Mouse (Mus musculus) stomach, embryonic 14.5 days (tissue): ENCODE data around the gene Gfod2. TPM values are rescaled to one million over a fixed set of nuclear protein-coding genes. Genes with fewer than 3 reads are reported as not detected.

ENCODE experiments used
- ATAC-seq: fragments of 200-750 bp; cut with Nextera tagmentation; 2 replicates; pipeline ENCODE4 v1.8.0; 2017; ENCODE audit warnings: low read depth, moderate TSS enrichment; ENCODE audit not compliant: insufficient number of reproducible peaks, insufficient read depth, low FRiP score
- H3K27ac ChIP-seq: fragments of 300-500 bp; sonication (generic); 2 replicates; pipeline ENCODE4 v1.5.1; 2014; ENCODE audit warnings: mild to moderate bottlenecking, low read length, moderate library complexity, mixed read lengths
- H3K27me3 ChIP-seq: fragments of 300-500 bp; sonication (generic); 2 replicates; pipeline ENCODE4 v1.6.1; 2014; ENCODE audit warnings: low read length, control low read depth, mixed read lengths; ENCODE audit not compliant: control insufficient read depth, insufficient read depth
- H3K36me3 ChIP-seq: fragments of 300-500 bp; sonication (generic); 2 replicates; pipeline ENCODE4 v1.6.1; 2014; ENCODE audit warnings: mild to moderate bottlenecking, control low read depth, low read length, moderate library complexity, mixed read lengths; ENCODE audit not compliant: control insufficient read depth, insufficient read depth
- H3K4me1 ChIP-seq: fragments of 300-500 bp; sonication (generic); 2 replicates; pipeline ENCODE4 v1.6.1; 2014; ENCODE audit warnings: low read length, control low read depth, mixed read lengths; ENCODE audit not compliant: control insufficient read depth, insufficient read depth
- H3K4me2 ChIP-seq: fragments of 300-500 bp; sonication (generic); replicated peaks from 2 replicates; pipeline ENCODE4 v1.6.1; 2014; ENCODE audit warnings: low read depth, low read length, control low read depth
- H3K4me3 ChIP-seq: fragments of 300-500 bp; sonication (generic); 2 replicates; pipeline ENCODE4 v1.5.1; 2014; ENCODE audit warnings: low read depth, low read length, control low read depth
- H3K9ac ChIP-seq: fragments of 300-500 bp; sonication (generic); replicated peaks from 2 replicates; pipeline ENCODE4 v1.6.1; 2014; ENCODE audit warnings: low read depth, mild to moderate bottlenecking, control low read depth, low read length, moderate library complexity, mixed read lengths
- H3K9me3 ChIP-seq: fragments of 300-500 bp; sonication (generic); 2 replicates; pipeline ENCODE4 v1.6.1; 2016; ENCODE audit warnings: low read depth, low read length, control low read depth; ENCODE audit not compliant: control insufficient read depth
- WGBS: fragments of 180-500 bp; shearing (Covaris S2); extraction: QIAGEN DNeasy Blood & Tissue Kit; methylation state at CpG from one replicate; pipeline ENCODE4 v1.1.7; 2014; 5-methylcytosine and 5-hydroxymethylcytosine counted together
- polyA plus RNA-seq: library from polyadenylated mRNA; unstranded; fragments of >200 nt; fragmentation: Nextera tagmentation; extraction: Ambion mirVana; gene quantifications from 2 replicates; pipeline ENCODE4 v1.2.1, GENCODE M21; 2014

Gene Gfod2
- polyA plus RNA-seq, 1 experiment from 2014 or later = 14.4 TPM

- no peaks in the 10 kb centered on the region for H3K9me3 ChIP-seq
- H3K36me3 ChIP-seq = no peaks in the 10 kb centered on the region
- no peak overlapping the region for H3K4me2 ChIP-seq
- 71% methylated on average over 1 of the region's 1 CpGs for WGBS
- H3K9ac ChIP-seq = no peak overlapping the region
- no peak overlapping the region for H3K27ac ChIP-seq
- ATAC-seq = no peak
- H3K27me3 ChIP-seq = no peaks in the 10 kb centered on the region
- peaks cover 10% of the 10 kb centered on the region for H3K4me1 ChIP-seq
- no peak overlapping the region for H3K4me3 ChIP-seq
Measured at GRCm38 (mm10) chr8:105795785-105796184, 37.3 kb upstream of the Gfod2 start.

GRCm38 (mm10) chr8:105794009-105794598 lies 35.6 kb upstream of the Gfod2 start:
- peak overlapping the region; percentile 6; the same call in 1 of the 2 replicates for H3K27ac ChIP-seq

GRCm38 (mm10) chr8:105793331-105793730 lies 34.9 kb upstream of the Gfod2 start:
- H3K27ac ChIP-seq = peak overlapping the region; percentile 6; the same call in 1 of the 2 replicates

More at GRCm38 (mm10) chr8:105794009-105794598, 35.6 kb upstream of the Gfod2 start:
- no peaks in the 10 kb centered on the region for H3K36me3 ChIP-seq
- peaks cover 6% of the 10 kb centered on the region for H3K4me1 ChIP-seq
- peak; percentile 75 for ATAC-seq
- H3K9me3 ChIP-seq = no peaks in the 10 kb centered on the region
- H3K9ac ChIP-seq = no peak overlapping the region
- no peak overlapping the region for H3K4me3 ChIP-seq
- no peaks in the 10 kb centered on the region for H3K27me3 ChIP-seq
- 66% methylated on average over 3 of the region's 3 CpGs for WGBS
- no peak overlapping the region for H3K4me2 ChIP-seq

GRCm38 (mm10) chr8:105789626-105790025 lies 31.2 kb upstream of the Gfod2 start:
- Histone ChIP-seq H3K27ac (no peak overlapping the region), H3K36me3 (peaks cover 13% of the 10 kb centered on the region), H3K9ac (no peak overlapping the region), H3K4me1 (no peaks in the 10 kb centered on the region), H3K4me2 (no peak overlapping the region), H3K27me3 (no peaks in the 10 kb centered on the region), H3K4me3 (no peak overlapping the region), H3K9me3 (no peaks in the 10 kb centered on the region)
- no peak for ATAC-seq

More at GRCm38 (mm10) chr8:105793331-105793730, 34.9 kb upstream of the Gfod2 start:
- ATAC-seq = no peak
- 97% methylated on average over 1 of the region's 1 CpGs for WGBS
- no peaks in the 10 kb centered on the region for H3K36me3 ChIP-seq
- no peaks in the 10 kb centered on the region for H3K4me1 ChIP-seq
- H3K9me3 ChIP-seq = no peaks in the 10 kb centered on the region
- H3K27me3 ChIP-seq = no peaks in the 10 kb centered on the region
- no peak overlapping the region for H3K9ac ChIP-seq
- H3K4me3 ChIP-seq = no peak overlapping the region
- no peak overlapping the region for H3K4me2 ChIP-seq

- Histone ChIP-seq H3K9ac (no peak overlapping the region), H3K9me3 (no peaks in the 10 kb centered on the region), H3K4me1 (no peaks in the 10 kb centered on the region), H3K36me3 (peaks cover 13% of the 10 kb centered on the region), H3K27ac (no peak overlapping the region), H3K27me3 (no peaks in the 10 kb centered on the region), H3K4me2 (no peak overlapping the region), H3K4me3 (no peak overlapping the region)
- no peak for ATAC-seq
- WGBS = 56% methylated on average over 4 of the region's 4 CpGs
Measured at GRCm38 (mm10) chr8:105788927-105789326, 30.5 kb upstream of the Gfod2 start.

GRCm38 (mm10) chr8:105788241-105788640 lies 29.8 kb upstream of the Gfod2 start:
- no peak overlapping the region for H3K4me2 ChIP-seq
- H3K4me3 ChIP-seq = no peak overlapping the region
- 88% methylated on average over 2 of the region's 2 CpGs for WGBS

GRCm38 (mm10) chr8:105780298-105780697 lies 21.8 kb upstream of the Gfod2 start:
- no peak for ATAC-seq
- Histone ChIP-seq H3K27ac (no peak overlapping the region), H3K4me3 (no peak overlapping the region), H3K27me3 (no peaks in the 10 kb centered on the region), H3K36me3 (peaks cover 37% of the 10 kb centered on the region), H3K9me3 (no peaks in the 10 kb centered on the region), H3K9ac (no peak overlapping the region), H3K4me1 (no peaks in the 10 kb centered on the region), H3K4me2 (no peak overlapping the region)
- 91% methylated on average over 5 of the region's 5 CpGs for WGBS

More at GRCm38 (mm10) chr8:105788241-105788640, 29.8 kb upstream of the Gfod2 start:
- ATAC-seq = no peak; the same call in 1 of the 2 replicates
- Histone ChIP-seq H3K9ac (no peak overlapping the region), H3K27me3 (no peaks in the 10 kb centered on the region), H3K36me3 (peaks cover 13% of the 10 kb centered on the region), H3K27ac (no peak overlapping the region), H3K4me1 (no peaks in the 10 kb centered on the region), H3K9me3 (no peaks in the 10 kb centered on the region)

- no peak overlapping the region for H3K9ac ChIP-seq
- no peak overlapping the region for H3K27ac ChIP-seq
- no peak overlapping the region for H3K4me3 ChIP-seq
- H3K36me3 ChIP-seq = peaks cover 61% of the 10 kb centered on the region
- 84% methylated on average over 2 of the region's 2 CpGs for WGBS
- no peaks in the 10 kb centered on the region for H3K27me3 ChIP-seq
- no peak for ATAC-seq
- H3K9me3 ChIP-seq = no peaks in the 10 kb centered on the region
- no peak overlapping the region for H3K4me2 ChIP-seq
- H3K4me1 ChIP-seq = no peaks in the 10 kb centered on the region
Measured at GRCm38 (mm10) chr8:105777833-105778232, 19.4 kb upstream of the Gfod2 start.

- Histone ChIP-seq H3K9ac (no peak overlapping the region), H3K4me3 (no peak overlapping the region), H3K36me3 (peaks cover 72% of the 10 kb centered on the region), H3K4me1 (no peaks in the 10 kb centered on the region), H3K27ac (no peak overlapping the region), H3K9me3 (no peaks in the 10 kb centered on the region), H3K27me3 (no peaks in the 10 kb centered on the region), H3K4me2 (no peak overlapping the region)
- 95% methylated on average over 5 of the region's 5 CpGs for WGBS
- no peak for ATAC-seq
Measured at GRCm38 (mm10) chr8:105774498-105774897, 16.0 kb upstream of the Gfod2 start.
